Mouse (Mus musculus) heart, embryonic 13.5 days (tissue): ENCODE results near the gene Cd300a. TPM values are rescaled to one million over a fixed set of nuclear protein-coding genes. Genes with fewer than 3 reads are reported as not detected.

ENCODE experiments used
- ATAC-seq: fragments of 200-750 bp; cut with Nextera tagmentation; 2 replicates; pipeline ENCODE4 v1.8.0; 2017; ENCODE audit warnings: moderate TSS enrichment; ENCODE audit not compliant: insufficient number of reproducible peaks, low FRiP score, low TSS enrichment; ENCODE audit errors: extremely low read depth
- H3K27ac ChIP-seq: fragments of 300-500 bp; sonication (generic); replicated peaks from 2 replicates; pipeline ENCODE4 v1.5.1; 2015; ENCODE audit warnings: moderate library complexity, mild to moderate bottlenecking, inconsistent platforms
- H3K27me3 ChIP-seq: fragments of 300-500 bp; sonication (generic); replicated peaks from 2 replicates; pipeline ENCODE4 v1.6.1; 2015; ENCODE audit warnings: mild to moderate bottlenecking, inconsistent platforms
- H3K36me3 ChIP-seq: fragments of 300-500 bp; sonication (generic); 2 replicates; pipeline ENCODE4 v1.6.1; 2015; ENCODE audit warnings: mild to moderate bottlenecking, inconsistent platforms
- H3K4me1 ChIP-seq: fragments of 300-500 bp; sonication (generic); 2 replicates; pipeline ENCODE4 v1.6.1; 2015; ENCODE audit warnings: inconsistent platforms
- H3K4me2 ChIP-seq: fragments of 300-500 bp; sonication (generic); 2 replicates; pipeline ENCODE4 v1.6.1; 2015; ENCODE audit warnings: inconsistent platforms, mild to moderate bottlenecking, moderate library complexity
- H3K4me3 ChIP-seq: fragments of 300-500 bp; sonication (generic); 2 replicates; pipeline ENCODE4 v1.5.1; 2015; ENCODE audit warnings: moderate library complexity, mild to moderate bottlenecking, inconsistent platforms
- H3K9ac ChIP-seq: fragments of 300-500 bp; sonication (generic); 2 replicates; pipeline ENCODE4 v1.6.1; 2015; ENCODE audit warnings: inconsistent platforms, mild to moderate bottlenecking, moderate library complexity
- H3K9me3 ChIP-seq: fragments of 300-500 bp; sonication (generic); 2 replicates; pipeline ENCODE4 v1.6.1; 2016; ENCODE audit warnings: inconsistent platforms
- WGBS: fragments of 180-500 bp; shearing (Covaris S2); methylation state at CpG from one replicate; pipeline ENCODE4 v1.1.7; 2015; ENCODE audit warnings: mixed read lengths; 5-methylcytosine and 5-hydroxymethylcytosine counted together
- polyA plus RNA-seq: library from polyadenylated mRNA; unstranded; fragments of >200 nt; fragmentation: Nextera tagmentation; extraction: Ambion mirVana; gene quantifications from 2 replicates; pipeline ENCODE4 v1.2.1, GENCODE M21; 2015

Gene Cd300a
- 0.82 and 1.4 TPM in 2 replicates for polyA plus RNA-seq

DNA sequence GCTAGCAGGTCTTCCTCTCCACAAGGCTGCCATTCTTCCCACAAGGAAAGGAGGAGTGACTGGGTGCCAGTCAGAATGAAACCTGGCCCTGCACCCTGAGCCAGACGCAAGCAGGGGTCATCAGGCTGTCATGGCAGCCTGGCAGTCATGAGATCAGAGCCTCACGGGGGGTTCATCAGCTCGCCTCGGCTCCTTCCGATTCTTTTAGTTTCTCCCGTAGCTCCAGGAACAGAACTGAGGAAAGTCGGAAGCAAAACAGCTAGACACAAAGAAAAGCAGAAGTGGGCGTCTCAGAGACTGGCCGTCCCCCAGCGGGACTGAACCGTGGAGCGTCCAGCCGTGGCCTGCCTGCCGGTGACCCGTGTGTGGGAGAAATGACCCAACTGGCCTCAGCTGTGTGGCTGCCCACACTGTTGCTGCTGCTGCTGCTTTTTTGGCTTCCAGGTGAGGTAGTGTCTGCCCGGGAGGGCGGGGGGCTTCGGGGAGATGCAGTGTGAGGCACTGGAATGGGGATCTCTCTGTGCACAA is at the start of gene Cd300a:
Gene Cd300a (plus strand): TSS at position 51 of the 528 bp plus-strand sequence.
- WGBS: 67% methylated on average over 18 of the region's 18 CpGs

DNA sequence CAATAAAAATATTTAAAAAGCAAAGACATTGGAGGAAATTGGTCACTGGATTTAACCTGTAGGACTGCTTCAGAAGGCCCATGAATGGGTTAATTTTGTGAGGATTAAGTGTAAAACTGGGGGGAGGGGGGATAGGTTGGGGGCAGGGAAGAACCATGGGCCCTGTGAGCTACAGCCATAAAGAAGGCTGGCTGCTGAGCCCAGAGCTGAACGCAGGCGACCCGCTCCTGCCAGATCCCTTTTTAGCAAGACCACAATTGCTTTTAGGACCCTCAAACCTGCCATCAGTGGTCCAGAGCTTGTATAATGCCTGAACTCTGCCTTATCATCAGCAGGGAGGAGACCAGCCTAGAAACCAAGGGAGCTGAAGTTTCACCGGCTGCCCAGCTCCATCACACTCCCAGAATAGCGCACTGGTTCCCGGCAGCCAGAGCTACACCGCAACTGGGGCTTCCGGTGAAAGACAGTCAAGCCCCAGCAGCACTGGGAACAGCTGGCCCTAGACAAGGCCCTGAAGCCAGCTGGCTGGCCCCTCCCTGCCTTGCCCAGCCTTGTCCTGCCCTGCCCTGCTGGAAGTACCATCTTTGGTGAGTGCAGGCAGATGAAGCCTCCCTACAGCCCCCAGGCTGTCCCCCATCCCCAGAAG is 45.9 kb upstream of the Cd300a start:
- ATAC-seq: peak; percentile 53; the same call in 1 of the 2 replicates
- WGBS: 7% methylated on average over 8 of the region's 8 CpGs
- Histone ChIP-seq H3K36me3 (no peaks in the 10 kb centered on the region), H3K4me3 (no peak overlapping the region), H3K4me2 (peak overlapping the region; percentile 44), H3K4me1 (peaks cover 20% of the 10 kb centered on the region), H3K9ac (peak overlapping the region; percentile 35), H3K27ac (peak overlapping the region; percentile 88), H3K27me3 (peaks cover 4% of the 10 kb centered on the region), H3K9me3 (peaks cover 5% of the 10 kb centered on the region; the same call in 1 of the 2 replicates)

More for the DNA sequence above, at the start of gene Cd300a:
- Histone ChIP-seq H3K27me3 (no peaks in the 10 kb centered on the region), H3K9ac (peak within 1 kb of the TSS; percentile 37; the same call in 1 of the 2 replicates), H3K4me3 (no peak within 1 kb of the TSS), H3K9me3 (no peaks in the 10 kb centered on the region), H3K4me1 (no peaks in the 10 kb centered on the region), H3K4me2 (no peak within 1 kb of the TSS), H3K27ac (no peak within 1 kb of the TSS), H3K36me3 (no peaks in the 10 kb centered on the region)
- no peak for ATAC-seq

DNA sequence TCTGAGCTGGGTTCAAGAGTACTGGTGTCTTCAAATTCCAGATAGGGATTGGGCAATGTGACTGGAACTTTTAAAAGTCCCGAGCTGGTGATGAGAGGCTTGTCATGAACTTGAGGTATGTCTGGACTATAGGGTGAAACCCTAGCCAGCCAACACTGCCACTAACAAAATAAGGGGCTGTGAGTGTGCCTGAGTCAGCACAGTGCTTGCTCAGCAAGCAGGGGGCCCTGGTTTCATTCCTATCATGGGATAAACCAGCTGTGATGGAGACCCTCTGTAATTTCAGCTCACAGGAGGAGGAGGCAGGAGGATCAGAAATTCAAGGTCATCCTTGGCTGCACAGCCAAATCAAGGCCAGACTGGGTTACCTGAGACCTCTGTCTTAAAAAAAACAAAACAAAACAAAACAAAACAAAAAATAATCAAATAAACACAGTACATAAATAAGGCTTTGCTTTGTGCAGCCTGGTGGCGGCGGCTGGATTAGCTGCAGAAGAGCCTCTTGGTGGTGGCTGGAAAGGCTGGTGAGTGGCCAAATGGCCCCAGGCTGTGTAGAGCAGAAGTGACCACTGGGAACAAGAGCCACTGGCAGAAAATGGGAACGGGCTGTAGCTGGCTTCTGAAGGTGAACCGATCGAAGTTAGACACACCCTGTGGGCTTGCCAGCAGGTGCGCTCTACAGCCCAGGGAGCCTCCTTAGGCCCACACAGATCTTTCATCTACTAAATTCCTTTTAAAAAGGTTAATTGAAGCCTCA is 45.2 kb upstream of the Cd300a start:
- H3K4me1 ChIP-seq: peaks cover 22% of the 10 kb centered on the region
- no peak overlapping the region for H3K4me3 ChIP-seq
- H3K9me3 ChIP-seq: peaks cover 5% of the 10 kb centered on the region; the same call in 1 of the 2 replicates
- WGBS: 73% methylated on average over 7 of the region's 7 CpGs
- no peak for ATAC-seq
- H3K27ac ChIP-seq: peak overlapping the region; percentile 88
- peaks cover 10% of the 10 kb centered on the region for H3K27me3 ChIP-seq
- peak overlapping the region; percentile 21; the same call in 1 of the 2 replicates for H3K9ac ChIP-seq
- no peaks in the 10 kb centered on the region for H3K36me3 ChIP-seq
- H3K4me2 ChIP-seq: peak overlapping the region; percentile 44; the same call in 1 of the 2 replicates

DNA sequence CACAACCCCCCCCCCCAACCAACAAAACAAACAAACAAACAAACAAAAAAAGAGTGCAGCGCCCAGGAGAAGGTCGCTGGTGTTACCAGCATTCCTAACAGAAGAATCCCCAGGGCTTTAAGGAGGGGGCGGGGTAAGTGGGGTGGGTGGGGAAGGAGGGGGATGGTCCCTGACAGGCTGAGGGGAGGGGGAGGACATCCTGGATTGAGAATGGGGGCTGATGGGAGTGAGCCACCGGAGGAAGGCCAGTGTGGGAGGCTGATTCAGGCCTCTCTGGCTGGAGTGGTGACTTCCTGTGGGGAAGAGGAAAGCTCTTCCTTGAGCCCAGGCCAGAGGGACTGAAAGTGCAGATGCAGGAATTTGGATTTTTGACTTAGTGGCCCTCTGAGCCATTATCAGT is 43.5 kb upstream of the Cd300a start:
- WGBS: 64% methylated on average over 4 of the region's 4 CpGs

DNA sequence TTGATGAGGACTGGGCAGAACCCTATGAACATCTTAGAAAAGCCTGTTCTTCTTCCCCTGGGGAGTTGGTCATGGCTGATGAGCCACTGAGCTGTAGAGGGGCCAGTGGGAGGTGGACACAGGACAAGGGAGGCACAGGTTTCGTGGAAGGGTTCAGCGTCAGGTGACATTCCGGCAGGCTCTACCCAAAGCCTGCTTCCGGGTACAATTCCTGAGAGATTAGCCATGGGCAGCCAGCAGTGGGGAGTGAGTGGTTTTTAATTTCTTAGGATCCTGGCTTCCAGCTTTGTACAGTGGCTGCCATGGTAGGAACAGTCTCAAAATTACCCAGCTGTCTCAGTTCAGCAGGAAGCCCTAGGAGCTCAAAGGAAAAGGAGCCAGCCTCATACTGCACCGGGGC is 42.8 kb upstream of the Cd300a start:
- peaks cover 33% of the 10 kb centered on the region for H3K4me1 ChIP-seq

More for the DNA sequence above, 43.5 kb upstream of the Cd300a start:
- Histone ChIP-seq H3K4me3 (no peak overlapping the region), H3K4me1 (peaks cover 33% of the 10 kb centered on the region), H3K27ac (no peak overlapping the region), H3K9me3 (peaks cover 3% of the 10 kb centered on the region; the same call in 1 of the 2 replicates), H3K36me3 (no peaks in the 10 kb centered on the region), H3K9ac (no peak overlapping the region), H3K27me3 (peaks cover 14% of the 10 kb centered on the region), H3K4me2 (no peak overlapping the region)
- no peak for ATAC-seq

DNA sequence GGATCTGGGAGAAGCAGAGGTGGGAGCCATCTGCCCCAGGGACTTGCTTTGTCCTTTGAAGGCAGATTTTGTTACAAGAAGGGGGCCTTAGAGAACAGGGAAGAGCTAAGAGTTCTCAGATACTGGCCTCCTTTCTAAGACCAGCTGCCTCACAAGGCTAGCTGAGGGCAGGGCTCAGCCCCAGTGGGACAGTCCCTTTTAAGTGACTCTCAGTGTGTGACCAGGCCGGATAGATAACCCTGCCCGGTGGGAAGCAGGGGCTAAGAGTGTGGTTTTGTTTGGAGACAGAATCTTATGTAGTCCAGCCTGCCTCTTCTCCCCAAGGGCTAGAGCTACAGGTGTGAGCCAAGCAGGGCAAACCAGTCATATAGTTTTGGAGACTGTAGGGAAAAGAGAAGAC is 40.3 kb upstream of the Cd300a start:
- no peaks in the 10 kb centered on the region for H3K36me3 ChIP-seq
- 0 out of 2 replicates have a peak overlapping the region, but pooled peaks have one; percentile 99 for H3K4me2 ChIP-seq
- H3K9me3 ChIP-seq: no peaks in the 10 kb centered on the region
- no peak overlapping the region for H3K27ac ChIP-seq
- no peak overlapping the region for H3K4me3 ChIP-seq
- H3K27me3 ChIP-seq: peaks cover 14% of the 10 kb centered on the region
- 0 out of 2 replicates have a peak overlapping the region, but pooled peaks have one; percentile 2 for H3K9ac ChIP-seq
- WGBS: 18% methylated on average over 2 of the region's 2 CpGs
- peaks cover 30% of the 10 kb centered on the region for H3K4me1 ChIP-seq
- no peak for ATAC-seq

More for the DNA sequence above, 42.8 kb upstream of the Cd300a start:
- H3K4me2 ChIP-seq: no peak overlapping the region
- ATAC-seq: no peak
- H3K9ac ChIP-seq: no peak overlapping the region
- no peaks in the 10 kb centered on the region for H3K9me3 ChIP-seq
- no peaks in the 10 kb centered on the region for H3K36me3 ChIP-seq
- no peak overlapping the region for H3K27ac ChIP-seq
- WGBS: 81% methylated on average over 5 of the region's 5 CpGs
- no peak overlapping the region for H3K4me3 ChIP-seq
- H3K27me3 ChIP-seq: peaks cover 14% of the 10 kb centered on the region

DNA sequence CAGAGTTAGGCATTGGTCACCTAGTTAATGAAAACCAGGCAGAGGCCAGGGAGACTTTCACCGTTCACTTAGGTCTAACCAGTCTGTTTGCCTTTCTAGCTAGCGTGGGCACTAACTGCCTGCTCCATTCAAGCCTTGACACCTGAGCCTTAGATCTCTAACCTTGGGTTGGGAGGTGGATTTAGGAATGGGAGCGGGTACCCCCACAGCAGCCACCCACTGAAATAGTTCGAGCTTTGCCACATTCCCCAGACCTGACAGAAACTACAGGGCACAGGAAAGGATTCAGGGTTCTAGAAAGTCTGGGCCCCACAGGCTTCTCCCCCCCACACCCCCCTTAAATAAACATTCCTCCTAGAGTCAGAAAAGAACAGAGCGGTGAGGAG is 39.8 kb upstream of the Cd300a start:
- 41% methylated on average over 5 of the region's 5 CpGs for WGBS
- H3K9ac ChIP-seq: peak overlapping the region; percentile 93
- peaks cover 14% of the 10 kb centered on the region for H3K27me3 ChIP-seq
- H3K9me3 ChIP-seq: no peaks in the 10 kb centered on the region
- peak overlapping the region; percentile 99 for H3K4me2 ChIP-seq
- peak overlapping the region; percentile 88 for H3K4me3 ChIP-seq
- H3K4me1 ChIP-seq: peaks cover 25% of the 10 kb centered on the region
- H3K27ac ChIP-seq: no peak overlapping the region
- ATAC-seq: no peak
- no peaks in the 10 kb centered on the region for H3K36me3 ChIP-seq

DNA sequence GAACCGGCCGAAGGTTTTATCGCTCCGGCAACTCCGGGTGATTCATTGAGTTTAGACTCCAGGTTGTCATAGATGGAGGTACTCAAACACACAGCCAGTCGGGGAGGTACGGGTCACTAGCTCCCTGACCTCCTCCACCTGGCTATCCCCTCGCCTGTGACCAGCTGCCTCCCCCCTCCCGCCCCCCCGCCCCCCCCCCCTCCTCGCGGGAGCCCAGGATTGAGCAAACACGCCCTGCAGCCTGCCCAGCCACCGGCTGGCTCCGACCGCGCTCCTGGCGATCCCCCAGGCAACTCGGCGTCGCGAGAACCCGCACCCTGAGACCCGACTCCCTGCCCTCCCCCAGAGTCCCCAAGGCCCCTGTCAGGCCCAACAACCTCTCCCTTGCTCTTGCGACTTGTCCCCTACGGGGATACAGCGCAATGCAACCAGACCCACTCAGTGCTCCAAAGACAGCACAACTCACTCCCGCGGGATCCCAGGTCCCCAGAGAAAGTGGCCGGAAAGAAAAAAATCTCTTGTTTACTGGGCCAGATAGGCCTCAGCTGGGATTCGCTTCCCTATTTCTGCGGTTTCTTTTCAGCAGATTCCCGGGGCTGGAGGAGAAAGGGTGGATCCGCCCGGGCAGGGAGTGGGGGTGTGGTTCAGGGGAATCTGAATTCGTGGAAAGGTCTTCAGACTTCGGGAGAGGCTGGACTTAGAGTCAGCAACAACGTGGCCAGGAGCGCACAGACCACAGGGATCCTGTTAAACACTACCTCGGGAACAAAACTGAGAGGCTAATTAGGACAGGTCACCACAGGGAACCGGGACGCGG is 39.2 kb upstream of the Cd300a start, which contains the start of gene Gprc5c:
Gene Gprc5c (plus strand): TSS at position 701 of the 817 bp plus-strand sequence.
- peak within 1 kb of the TSS; percentile 99 for H3K4me2 ChIP-seq

DNA sequence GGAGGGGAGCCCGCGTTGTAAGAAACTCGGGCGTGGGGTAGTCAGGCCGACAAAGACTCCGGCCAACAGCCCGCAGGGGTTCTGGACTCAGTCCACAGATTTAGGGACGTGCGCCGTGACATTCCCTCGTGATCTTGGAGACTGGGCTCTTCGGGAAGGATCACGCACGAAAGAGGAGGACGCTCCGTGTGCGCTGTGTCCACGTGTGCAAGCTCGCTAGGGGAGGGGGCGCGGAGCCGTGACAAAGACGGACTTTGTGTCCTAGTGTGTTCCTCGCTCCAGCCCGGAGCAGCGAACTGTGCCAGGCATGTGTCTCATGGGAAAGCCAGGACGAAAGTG is 38.6 kb upstream of the Cd300a start:
- Histone ChIP-seq H3K27ac (peak overlapping the region; percentile 84), H3K4me3 (peak overlapping the region; percentile 88), H3K27me3 (peaks cover 14% of the 10 kb centered on the region), H3K9ac (peak overlapping the region; percentile 93), H3K4me1 (peaks cover 25% of the 10 kb centered on the region), H3K9me3 (no peaks in the 10 kb centered on the region), H3K36me3 (no peaks in the 10 kb centered on the region), H3K4me2 (peak overlapping the region; percentile 99)
- WGBS: under 1% methylated on average over 27 of the region's 27 CpGs
- no peak for ATAC-seq

More for the DNA sequence above, 39.2 kb upstream of the Cd300a start, which contains the start of gene Gprc5c:
- WGBS: 1% methylated on average over 32 of the region's 43 CpGs
- H3K27ac ChIP-seq: peak within 1 kb of the TSS; percentile 84
- peaks cover 25% of the 10 kb centered on the region for H3K4me1 ChIP-seq
- H3K4me3 ChIP-seq: peak within 1 kb of the TSS; percentile 88
- no peaks in the 10 kb centered on the region for H3K36me3 ChIP-seq
- H3K27me3 ChIP-seq: peaks cover 14% of the 10 kb centered on the region
- no peaks in the 10 kb centered on the region for H3K9me3 ChIP-seq
- peak within 1 kb of the TSS; percentile 93 for H3K9ac ChIP-seq
- ATAC-seq: no peak

DNA sequence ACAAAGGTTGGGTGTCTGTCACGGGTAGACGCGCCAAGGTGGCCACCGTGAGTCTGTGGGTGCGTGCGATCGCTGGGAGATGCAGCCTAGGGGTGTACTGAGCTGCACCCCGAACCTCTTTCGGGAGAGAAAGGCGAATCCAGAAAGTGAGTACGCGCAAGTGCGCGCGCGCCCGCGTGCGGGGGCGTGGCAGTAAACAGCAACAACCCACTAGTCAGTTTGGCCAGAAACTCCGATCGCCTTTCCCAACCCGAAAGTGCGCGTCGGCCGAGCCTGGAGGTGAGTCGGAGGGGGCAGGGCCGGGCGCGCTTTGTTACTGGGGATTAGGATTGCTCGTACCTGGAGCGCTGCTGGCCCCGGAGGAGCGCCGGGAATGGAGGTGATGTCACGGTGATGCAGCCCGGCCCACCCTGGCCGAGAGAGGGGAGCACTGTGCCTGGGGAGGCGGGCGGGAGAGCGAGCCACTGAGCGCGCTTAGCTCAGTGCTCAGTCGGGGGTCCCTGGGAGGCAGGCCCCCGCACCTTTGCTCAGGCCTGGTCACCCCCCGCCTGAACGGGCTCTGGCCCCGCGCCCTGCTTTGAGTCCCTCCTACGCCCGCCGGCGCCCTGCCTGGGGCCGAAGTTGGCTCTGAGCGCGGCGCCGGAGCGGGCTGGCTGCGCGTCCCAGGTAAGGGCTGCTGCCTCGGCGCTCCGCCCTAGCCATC is 38.1 kb upstream of the Cd300a start:
- under 1% methylated on average over 65 of the region's 65 CpGs for WGBS
- H3K9ac ChIP-seq: peak overlapping the region; percentile 93
- H3K27me3 ChIP-seq: peaks cover 14% of the 10 kb centered on the region
- no peaks in the 10 kb centered on the region for H3K36me3 ChIP-seq
- H3K27ac ChIP-seq: peak overlapping the region; percentile 84
- peak overlapping the region; percentile 99 for H3K4me2 ChIP-seq
- peak overlapping the region; percentile 88 for H3K4me3 ChIP-seq
- H3K4me1 ChIP-seq: peaks cover 21% of the 10 kb centered on the region
- no peaks in the 10 kb centered on the region for H3K9me3 ChIP-seq
- no peak for ATAC-seq
